Mouse (Mus musculus): ENCODE data around the gene Hist1h3i.

Hist1h3i gene

DNA sequence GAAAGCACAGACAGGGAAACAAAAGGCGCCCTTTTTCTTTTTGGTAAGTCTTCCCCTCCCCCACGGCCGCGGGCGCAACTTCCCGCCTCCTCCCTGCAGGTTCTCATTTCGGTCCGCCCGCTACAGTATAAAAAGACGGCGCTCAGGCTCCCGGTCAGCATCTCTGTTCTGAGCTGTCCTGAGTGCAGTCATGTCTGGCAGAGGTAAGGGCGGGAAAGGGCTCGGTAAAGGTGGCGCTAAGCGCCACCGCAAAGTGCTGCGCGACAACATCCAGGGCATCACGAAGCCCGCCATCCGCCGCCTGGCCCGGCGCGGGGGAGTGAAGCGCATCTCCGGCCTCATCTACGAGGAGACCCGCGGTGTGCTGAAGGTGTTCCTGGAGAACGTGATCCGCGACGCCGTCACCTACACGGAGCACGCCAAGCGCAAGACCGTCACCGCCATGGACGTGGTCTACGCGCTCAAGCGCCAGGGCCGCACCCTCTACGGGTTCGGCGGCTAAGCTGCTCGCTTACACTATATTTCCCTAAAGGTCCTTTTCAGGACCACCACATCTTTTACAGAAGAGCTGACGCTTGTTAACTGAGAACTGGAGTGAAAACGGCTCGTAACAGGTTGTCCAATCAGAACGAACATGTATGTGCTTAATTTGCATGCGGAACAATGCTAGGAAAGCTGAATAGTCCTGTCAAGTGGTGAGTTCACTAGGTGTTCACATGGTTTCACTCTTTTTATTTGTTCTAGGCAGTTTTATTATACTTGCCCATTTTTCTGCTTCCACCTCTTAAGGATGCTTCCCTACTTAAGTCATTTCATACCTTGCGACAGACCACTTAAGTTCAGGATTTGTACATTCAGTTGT lies 48.0 kb downstream of the Hist1h3i start, which contains the start of gene Hist1h4j:
TSS of gene Hist1h4j (plus strand) at position 159 of the 862 bp plus-strand sequence.
- peak; percentile 97 for DNase-seq (ENCODE audit: extremely low read depth, insufficient read length, low spot score)

DNA sequence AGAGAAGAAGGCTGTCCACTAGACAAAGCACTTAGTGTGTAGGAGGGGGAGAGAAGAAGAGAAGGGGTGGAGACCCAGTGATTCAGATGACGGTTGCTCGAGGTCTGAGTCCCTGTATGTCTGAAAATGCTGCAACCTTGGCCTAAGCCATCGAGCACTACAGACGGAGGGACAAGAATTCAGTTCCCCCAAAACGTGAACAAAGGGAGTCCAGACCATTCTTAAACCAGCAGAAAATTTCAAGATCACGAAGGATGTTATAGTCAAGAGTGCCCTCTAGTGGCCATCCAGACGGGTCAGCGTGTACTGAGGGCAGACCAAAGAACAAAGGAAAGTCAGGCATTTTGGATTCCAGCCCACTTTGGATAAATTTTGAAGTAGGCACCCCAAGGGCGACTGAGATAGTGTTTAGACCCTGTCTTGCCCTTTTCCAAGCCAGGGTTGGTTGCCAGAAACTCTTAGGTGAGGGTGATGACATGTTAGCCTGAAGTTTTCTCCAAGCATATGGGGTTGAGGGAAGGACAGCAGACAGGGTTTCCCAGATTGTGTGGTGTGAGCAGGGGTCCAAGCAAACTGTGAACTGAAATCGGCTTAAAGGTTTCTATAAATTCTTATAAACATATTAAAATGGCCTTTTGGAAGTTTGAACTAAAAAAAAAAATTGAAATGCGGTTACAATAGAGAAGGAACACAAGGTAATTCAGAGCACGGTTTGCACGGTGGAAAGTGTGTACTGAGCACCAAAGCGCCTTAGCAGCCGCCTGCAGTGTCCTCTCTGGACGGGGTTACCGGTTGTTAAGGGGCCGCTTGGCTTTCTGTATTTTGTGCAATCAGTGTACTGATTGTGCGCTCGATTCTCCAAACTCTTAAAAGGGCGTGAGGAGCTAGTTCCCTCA lies 48.9 kb downstream of the Hist1h3i start:
- peak; percentile 69 for DNase-seq (ENCODE audit: extremely low read depth, insufficient read length, low spot score)

DNA sequence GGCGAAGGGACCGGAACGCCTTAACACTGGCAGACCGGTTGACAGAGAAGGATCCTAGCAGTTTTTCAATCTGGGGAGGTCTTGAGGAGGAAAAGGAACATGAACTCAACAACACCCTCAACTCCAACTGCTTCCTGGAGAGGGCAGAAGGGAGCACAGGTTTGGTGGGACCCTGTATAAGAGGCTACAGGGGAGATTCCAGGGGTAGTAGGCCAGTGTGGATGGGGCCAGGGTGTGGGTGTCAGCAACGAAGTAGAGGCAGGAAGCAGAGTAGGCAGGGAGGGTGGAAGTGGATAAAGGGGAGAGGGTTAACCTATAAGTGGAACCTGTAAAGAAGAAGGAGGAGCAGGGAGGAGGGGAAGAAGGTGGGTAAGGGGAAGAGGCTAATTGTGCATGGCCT lies 49.7 kb downstream of the Hist1h3i start:
- DNase-seq (ENCODE audit: extremely low read depth, insufficient read length, low spot score), result peak; percentile 52
